Mouse (Mus musculus): ENCODE data around the gene Ugt1a2. TPM values are rescaled to one million over a fixed set of nuclear protein-coding genes. Genes with fewer than 3 reads are reported as not detected.

The Ugt1a2 gene
- total RNA-seq, 2 experiments from 2014 or later = not detected

GRCm38 (mm10) chr1:88268070-88268469 lies 67.7 kb downstream of the Ugt1a2 start:
- no peak for DNase-seq (ENCODE audit: low spot score in 2 of 2)
- intact Hi-C loops (cut with DNase I) = no loop called here

Other genes with a start within 250 kb of the Ugt1a2 start
- 10 to 100 TPM; 19.6 to 25.0 TPM for gene Usp40, start 192.1 kb upstream of the Ugt1a2 start, total RNA-seq (2021)
- gene Ugt1a10, start 145.2 kb upstream of the Ugt1a2 start, total RNA-seq (2021) = not detected
- not detected for gene Ugt1a9, start 129.8 kb upstream of the Ugt1a2 start, total RNA-seq (2021)
- gene Ugt1a8, start 112.8 kb upstream of the Ugt1a2 start, total RNA-seq (2021) = not detected
- gene Ugt1a7c, start 105.5 kb upstream of the Ugt1a2 start, total RNA-seq (2021) = under 1 TPM; 0.76 to 0.78 TPM
- gene Ugt1a6b, start 97.3 kb upstream of the Ugt1a2 start, total RNA-seq (2021) = not detected
- gene Ugt1a6a, start 65.8 kb upstream of the Ugt1a2 start, total RNA-seq (2021) = 1 to 10 TPM in 1 of 2 experiments, under 1 TPM in 1; 0.94 to 1.1 TPM
- gene Ugt1a5, start 34.6 kb upstream of the Ugt1a2 start, total RNA-seq (2021) = not detected
- 1 to 10 TPM; 2.6 to 3.2 TPM for gene Dnajb3, start 5.2 kb downstream of the Ugt1a2 start, total RNA-seq (2021)
- gene Ugt1a1, start 11.4 kb downstream of the Ugt1a2 start, total RNA-seq (2021) = not detected
- gene Mroh2a, start 26.4 kb downstream of the Ugt1a2 start, total RNA-seq (2021) = under 1 TPM in 1 of 2 experiments, not detected in 1; 0.07 TPM
- 10 to 100 TPM; 32.8 to 37.1 TPM for gene Hjurp, start 77.0 kb downstream of the Ugt1a2 start, total RNA-seq (2021)
- under 1 TPM; 0.11 to 0.21 TPM for gene Trpm8, start 77.1 kb downstream of the Ugt1a2 start, total RNA-seq (2021)
- gene Spp2, start 206.4 kb downstream of the Ugt1a2 start, total RNA-seq (2021) = not detected

All from left cerebral cortex, postnatal 25 days (tissue).